Mouse (Mus musculus): Measurements from ENCODE around the gene Islr. TPM values are rescaled to one million over a fixed set of nuclear protein-coding genes. Genes with fewer than 3 reads are reported as not detected.
"Not testable (repeated sequence)": the region's sequence is repeated elsewhere in the genome, so short reads cannot be mapped to it uniquely, and the experiment has no call there.

The Islr gene
- polyA plus RNA-seq (2014; fragmentation: Nextera tagmentation; extraction: Ambion mirVana) = 13.5 and 20.1 TPM in 2 replicates

- ATAC-seq = peak; percentile 66
Observed at GRCm38 (mm10) chr9:58203516-58204447, at the start of gene Islr, which contains the start of gene Islr2. Islr (minus strand) TSS chr9:58204306. Islr2 (minus strand) TSS chr9:58204319.

GRCm38 (mm10) chr9:58253805-58254122 is 49.7 kb upstream of the Islr start:
- H3K4me2 ChIP-seq (ENCODE audit: low read length) = peak overlapping the region; percentile 76
- not testable (repeated sequence) for H3K4me1 ChIP-seq (ENCODE audit: control insufficient read depth, insufficient read depth, low read length); ATAC-seq; H3K27me3 ChIP-seq (replicated peaks; ENCODE audit: control insufficient read depth, insufficient read depth, low read length); DNase-seq (ENCODE audit: low spot score); H3K9me3 ChIP-seq (replicated peaks; ENCODE audit: control insufficient read depth, low read length)
- H3K27ac ChIP-seq (ENCODE audit: low read depth, low read length) = peak overlapping the region; percentile 46; the same call in 1 of the 2 replicates
- H3K4me3 ChIP-seq (ENCODE audit: low read depth, low read length) = peak overlapping the region; percentile 71
- 78% methylated on average over 5 of the region's 5 CpGs for WGBS
- H3K9ac ChIP-seq (ENCODE audit: low read length) = peak overlapping the region; percentile 90
- H3K36me3 ChIP-seq (ENCODE audit: control insufficient read depth, insufficient read depth, low read length) = peaks cover 30% of the 10 kb centered on the region

More at GRCm38 (mm10) chr9:58203516-58204447, at the start of gene Islr, which contains the start of gene Islr2:
- Histone ChIP-seq H3K9me3 (replicated peaks; ENCODE audit: control insufficient read depth, low read length) (no peaks in the 10 kb centered on the region), H3K27me3 (replicated peaks; ENCODE audit: control insufficient read depth, insufficient read depth, low read length) (peaks cover 31% of the 10 kb centered on the region), H3K27ac (ENCODE audit: low read depth, low read length) (peak within 1 kb of the TSS; percentile 96), H3K4me1 (ENCODE audit: control insufficient read depth, insufficient read depth, low read length) (peaks cover 12% of the 10 kb centered on the region), H3K9ac (ENCODE audit: low read length) (peak within 1 kb of the TSS; percentile 82), H3K4me2 (ENCODE audit: low read length) (peak within 1 kb of the TSS; percentile 53), H3K4me3 (ENCODE audit: low read depth, low read length) (peak within 1 kb of the TSS; percentile 45), H3K36me3 (ENCODE audit: control insufficient read depth, insufficient read depth, low read length) (peaks cover 9% of the 10 kb centered on the region; the same call in 1 of the 2 replicates)
- peak; percentile 91 for DNase-seq (ENCODE audit: low spot score)
- WGBS = 1% methylated on average over 42 of the region's 42 CpGs

- no peaks in the 10 kb centered on the region for H3K9me3 ChIP-seq (replicated peaks; ENCODE audit: control insufficient read depth, low read length)
- H3K4me3 ChIP-seq (ENCODE audit: low read depth, low read length) = peak within 1 kb of the TSS; percentile 71
- H3K27ac ChIP-seq (ENCODE audit: low read depth, low read length) = peak within 1 kb of the TSS; percentile 46
- under 1% methylated on average over 30 of the region's 31 CpGs for WGBS
- H3K36me3 ChIP-seq (ENCODE audit: control insufficient read depth, insufficient read depth, low read length) = peaks cover 26% of the 10 kb centered on the region
- DNase-seq (ENCODE audit: low spot score) = peak; percentile 96
- no peaks in the 10 kb centered on the region for H3K27me3 ChIP-seq (replicated peaks; ENCODE audit: control insufficient read depth, insufficient read depth, low read length)
- H3K4me1 ChIP-seq (ENCODE audit: control insufficient read depth, insufficient read depth, low read length) = peaks cover 9% of the 10 kb centered on the region
- H3K4me2 ChIP-seq (ENCODE audit: low read length) = peak within 1 kb of the TSS; percentile 76
- peak; percentile 98 for ATAC-seq
- peak within 1 kb of the TSS; percentile 90 for H3K9ac ChIP-seq (ENCODE audit: low read length)
Observed at GRCm38 (mm10) chr9:58253033-58253804, 49.1 kb upstream of the Islr start, which contains the start of gene Stoml1. Stoml1 (plus strand) TSS chr9:58253164.

- H3K36me3 ChIP-seq (ENCODE audit: control insufficient read depth, insufficient read depth, low read length); H3K4me3 ChIP-seq (ENCODE audit: low read depth, low read length); ATAC-seq; H3K9me3 ChIP-seq (replicated peaks; ENCODE audit: control insufficient read depth, low read length); H3K27ac ChIP-seq (ENCODE audit: low read depth, low read length); H3K4me2 ChIP-seq (ENCODE audit: low read length); H3K9ac ChIP-seq (ENCODE audit: low read length); DNase-seq (ENCODE audit: low spot score); H3K4me1 ChIP-seq (ENCODE audit: control insufficient read depth, insufficient read depth, low read length); H3K27me3 ChIP-seq (replicated peaks; ENCODE audit: control insufficient read depth, insufficient read depth, low read length): not testable (repeated sequence)
- WGBS = 87% methylated on average over 1 of the region's 1 CpGs
Observed at GRCm38 (mm10) chr9:58250730-58251129, 46.6 kb upstream of the Islr start.

- Histone ChIP-seq H3K27me3 (replicated peaks; ENCODE audit: control insufficient read depth, insufficient read depth, low read length) (no peaks in the 10 kb centered on the region), H3K27ac (ENCODE audit: low read depth, low read length) (no peak overlapping the region), H3K4me2 (ENCODE audit: low read length) (peak overlapping the region; percentile 63; the same call in 1 of the 2 replicates), H3K36me3 (ENCODE audit: control insufficient read depth, insufficient read depth, low read length) (no peaks in the 10 kb centered on the region), H3K4me3 (ENCODE audit: low read depth, low read length) (no peak overlapping the region), H3K9me3 (replicated peaks; ENCODE audit: control insufficient read depth, low read length) (no peaks in the 10 kb centered on the region), H3K9ac (ENCODE audit: low read length) (no peak overlapping the region), H3K4me1 (ENCODE audit: control insufficient read depth, insufficient read depth, low read length) (peaks cover 9% of the 10 kb centered on the region)
- DNase-seq (ENCODE audit: low spot score) (no peak), ATAC-seq (no peak)
- 81% methylated on average over 8 of the region's 8 CpGs for WGBS
Observed at GRCm38 (mm10) chr9:58250322-58250721, 46.2 kb upstream of the Islr start.

GRCm38 (mm10) chr9:58249592-58250192 is 45.6 kb upstream of the Islr start, which contains the start of gene Pml:
Pml (minus strand) TSS chr9:58249786.
- H3K36me3 ChIP-seq (ENCODE audit: control insufficient read depth, insufficient read depth, low read length) = no peaks in the 10 kb centered on the region
- no peaks in the 10 kb centered on the region for H3K27me3 ChIP-seq (replicated peaks; ENCODE audit: control insufficient read depth, insufficient read depth, low read length)
- 2% methylated on average over 16 of the region's 16 CpGs for whole genome bisulfite sequencing
- peak within 1 kb of the TSS; percentile 35; the same call in 1 of the 2 replicates for H3K27ac ChIP-seq (ENCODE audit: low read depth, low read length)
- H3K9me3 ChIP-seq (replicated peaks; ENCODE audit: control insufficient read depth, low read length) = no peaks in the 10 kb centered on the region
- DNase-seq (ENCODE audit: low spot score) (peak; percentile 67), ATAC-seq (no peak; the same call in 1 of the 2 replicates)
- peak within 1 kb of the TSS; percentile 63 for H3K4me2 ChIP-seq (ENCODE audit: low read length)
- peaks cover 9% of the 10 kb centered on the region for H3K4me1 ChIP-seq (ENCODE audit: control insufficient read depth, insufficient read depth, low read length)
- peak within 1 kb of the TSS; percentile 41 for H3K4me3 ChIP-seq (ENCODE audit: low read depth, low read length)
- peak within 1 kb of the TSS; percentile 54 for H3K9ac ChIP-seq (ENCODE audit: low read length)

- H3K9ac ChIP-seq (ENCODE audit: low read length) = peak overlapping the region; percentile 54
- 53% methylated on average over 7 of the region's 7 CpGs for WGBS
- no peaks in the 10 kb centered on the region for H3K27me3 ChIP-seq (replicated peaks; ENCODE audit: control insufficient read depth, insufficient read depth, low read length)
Observed at GRCm38 (mm10) chr9:58248746-58249413, 44.8 kb upstream of the Islr start.

More at GRCm38 (mm10) chr9:58248746-58249413, 44.8 kb upstream of the Islr start:
- peak overlapping the region; percentile 63 for H3K4me2 ChIP-seq (ENCODE audit: low read length)
- H3K27ac ChIP-seq (ENCODE audit: low read depth, low read length) = no peak overlapping the region
- peak overlapping the region; percentile 41 for H3K4me3 ChIP-seq (ENCODE audit: low read depth, low read length)
- no peaks in the 10 kb centered on the region for H3K36me3 ChIP-seq (ENCODE audit: control insufficient read depth, insufficient read depth, low read length)
- ATAC-seq (no peak), DNase-seq (ENCODE audit: low spot score) (no peak)
- no peaks in the 10 kb centered on the region for H3K9me3 ChIP-seq (replicated peaks; ENCODE audit: control insufficient read depth, low read length)
- peaks cover 9% of the 10 kb centered on the region for H3K4me1 ChIP-seq (ENCODE audit: control insufficient read depth, insufficient read depth, low read length)
